Mouse (Mus musculus): ENCODE results near the gene Tnip2.

Tnip2 gene

DNA sequence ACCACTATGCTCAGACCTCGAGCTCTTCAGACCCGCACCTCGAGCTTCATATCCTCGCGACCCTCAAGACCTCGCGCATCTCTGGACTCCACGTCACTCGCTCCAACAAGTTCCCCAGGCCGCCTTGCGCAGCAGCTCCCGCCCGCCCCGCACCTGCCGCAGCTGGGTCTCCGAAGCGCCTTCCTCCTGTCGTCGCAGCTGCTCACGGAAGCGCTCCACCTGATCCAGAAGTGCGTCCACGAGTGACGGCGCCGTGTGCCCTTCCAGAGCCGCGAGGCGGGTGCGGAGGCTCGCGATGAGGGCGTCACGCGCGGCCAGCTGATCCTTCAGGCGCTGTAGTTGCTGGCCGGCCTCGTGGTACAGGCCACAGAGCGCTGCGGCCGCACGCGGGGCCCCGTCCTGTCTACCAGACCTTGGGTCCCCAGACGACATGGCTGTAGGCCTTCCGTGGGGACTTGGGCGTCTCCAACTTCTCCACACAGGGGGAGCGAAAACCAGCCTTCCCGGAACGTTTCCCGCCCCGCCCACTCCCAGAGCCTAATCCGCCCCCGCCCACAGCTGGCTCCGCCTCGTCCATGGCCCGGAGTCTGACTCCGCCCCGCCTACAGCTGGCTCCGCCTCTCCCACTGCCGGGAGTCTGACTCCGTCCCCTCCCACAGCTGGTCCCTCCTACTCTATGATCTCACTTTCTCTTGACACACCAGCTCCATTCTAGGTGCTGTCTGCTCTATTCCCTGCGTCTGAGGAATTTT lies at the start of gene Tnip2:
TSS of gene Tnip2 (minus strand) at position 526 of the 752 bp plus-strand sequence.
- DNase-seq: peak; percentile 68

DNA sequence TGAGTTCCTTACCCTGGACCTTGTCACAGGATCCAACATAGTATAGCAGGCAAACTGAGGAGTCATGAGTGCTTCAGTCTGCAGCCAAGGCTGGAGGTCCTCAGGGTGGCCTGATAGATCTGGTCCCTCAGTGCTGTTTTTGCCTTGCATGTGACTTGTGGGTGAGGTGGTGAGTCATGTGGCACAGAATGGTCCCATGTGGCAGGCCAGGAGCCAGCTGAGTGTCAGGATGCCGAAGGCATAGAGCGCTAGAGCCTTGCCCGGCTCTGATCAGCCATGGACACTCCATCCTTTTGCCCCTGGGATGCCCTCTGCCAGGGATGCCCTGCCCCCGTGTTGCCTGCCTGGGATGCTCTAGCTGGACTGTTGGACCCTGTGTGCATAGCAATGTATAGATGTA lies 38.0 kb upstream of the Tnip2 start:
- DNase-seq: no peak

DNA sequence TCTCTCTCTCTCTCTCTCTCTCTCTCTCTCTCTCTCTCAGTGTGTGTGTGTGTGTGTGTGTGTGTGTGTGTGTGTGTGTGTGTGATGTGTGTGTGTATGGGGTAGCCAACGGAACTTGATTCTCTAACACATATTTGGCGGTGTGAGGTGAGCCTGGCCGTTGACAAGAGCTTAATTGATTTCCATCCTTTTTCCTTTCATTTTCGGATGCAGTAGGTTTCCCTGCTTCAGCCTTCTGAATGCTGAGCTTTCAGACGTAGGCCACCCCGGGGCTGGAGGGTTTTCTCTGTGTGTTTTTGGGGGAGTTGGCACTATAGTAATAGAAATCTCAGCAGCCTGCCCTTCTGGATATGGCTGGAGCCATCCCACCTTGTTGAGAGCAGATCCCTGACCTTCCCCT lies 36.5 kb upstream of the Tnip2 start:
- DNase-seq: no peak

DNA sequence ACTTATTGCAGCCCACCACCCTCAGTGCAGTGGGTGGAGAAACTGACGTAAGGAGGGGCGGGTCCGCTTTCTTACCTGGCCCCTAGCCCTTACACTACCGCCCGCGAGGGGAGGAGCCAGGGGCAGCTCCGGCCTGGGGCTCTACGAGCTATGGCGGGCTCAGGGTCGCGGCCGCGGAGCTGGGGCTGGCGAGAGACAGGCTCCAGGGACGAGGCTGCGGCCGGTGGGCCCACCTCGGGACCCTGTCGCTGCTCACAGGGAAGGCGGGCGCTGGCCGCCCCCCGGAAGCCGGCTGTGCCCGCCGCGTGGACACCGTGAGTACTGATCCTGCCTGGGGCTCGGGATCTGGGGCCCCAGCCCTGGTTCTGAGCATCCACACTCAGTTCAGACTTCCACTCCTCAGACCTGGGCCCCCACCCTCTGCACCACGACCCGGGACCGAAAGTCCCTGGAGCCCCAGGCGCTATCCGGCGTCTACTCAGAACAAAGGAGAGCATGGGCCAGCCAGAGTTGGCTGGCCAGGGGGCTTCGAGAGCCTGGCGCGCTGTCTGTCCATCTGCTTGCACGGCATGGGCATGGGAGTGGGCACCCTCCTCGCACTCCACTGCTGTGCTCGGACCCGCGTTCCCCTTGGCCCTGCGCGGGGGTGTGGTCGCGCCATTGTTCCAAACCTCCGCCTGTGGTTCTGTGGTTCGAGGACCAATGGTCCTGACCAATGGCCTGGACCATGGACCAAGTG lies 35.9 kb upstream of the Tnip2 start:
- DNase-seq: no peak

DNA sequence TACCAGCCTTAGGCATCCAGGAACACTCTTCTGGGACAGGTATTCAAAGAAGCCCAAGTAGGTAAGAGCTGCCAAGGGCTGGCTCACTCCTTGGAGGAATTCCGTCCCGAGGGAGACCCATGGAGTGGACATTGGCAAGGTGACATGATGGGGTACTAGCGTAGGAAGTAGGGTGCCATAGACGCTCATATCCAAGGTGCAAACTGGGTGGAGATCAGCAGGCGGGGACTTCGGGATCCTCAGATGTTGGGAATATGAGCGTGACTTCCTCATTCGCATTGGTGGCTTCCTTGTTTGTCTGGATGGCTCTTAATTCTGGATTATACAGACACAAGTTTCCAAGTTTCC lies 35.3 kb upstream of the Tnip2 start:
- DNase-seq: no peak

DNA sequence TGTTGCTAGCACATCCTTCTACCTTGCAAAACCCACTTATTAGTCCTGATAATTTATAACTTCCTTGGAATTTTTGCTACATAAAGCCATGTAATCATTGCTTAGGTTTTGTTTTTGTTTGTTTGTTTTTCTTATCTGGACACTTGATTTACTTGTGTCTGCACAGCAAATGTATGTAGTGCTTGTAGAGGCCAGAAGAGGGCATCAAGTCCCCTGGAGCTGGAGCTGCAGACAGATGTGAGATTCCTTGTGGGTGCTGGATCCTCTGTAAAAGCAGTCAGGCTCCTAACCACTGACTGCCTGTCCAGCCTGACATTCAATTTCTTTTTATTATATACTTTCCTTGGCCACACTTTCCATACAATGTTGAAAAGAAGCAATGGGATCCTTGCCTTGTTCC lies 33.6 kb upstream of the Tnip2 start:
- no peak for DNase-seq

DNA sequence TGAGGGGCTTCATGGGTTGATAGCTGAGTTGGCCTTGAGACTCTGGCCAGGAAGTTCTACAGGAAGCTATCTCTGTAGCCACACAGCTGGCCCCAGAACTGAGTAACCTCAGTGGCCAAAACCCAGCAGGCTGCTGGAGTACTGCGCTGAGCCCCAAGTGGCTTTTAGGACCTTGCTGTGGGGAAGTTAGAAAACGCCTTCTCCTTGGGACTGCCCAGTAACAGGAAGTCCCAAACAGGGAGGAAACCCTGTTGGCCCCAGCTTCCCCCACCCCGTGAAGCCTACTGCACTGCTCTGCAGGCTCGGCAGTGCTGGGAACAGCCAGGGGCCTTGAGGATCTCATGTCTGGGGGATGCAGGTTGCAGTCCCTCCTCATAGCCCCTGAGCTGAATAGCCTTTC lies 29.3 kb upstream of the Tnip2 start:
- no peak for DNase-seq

DNA sequence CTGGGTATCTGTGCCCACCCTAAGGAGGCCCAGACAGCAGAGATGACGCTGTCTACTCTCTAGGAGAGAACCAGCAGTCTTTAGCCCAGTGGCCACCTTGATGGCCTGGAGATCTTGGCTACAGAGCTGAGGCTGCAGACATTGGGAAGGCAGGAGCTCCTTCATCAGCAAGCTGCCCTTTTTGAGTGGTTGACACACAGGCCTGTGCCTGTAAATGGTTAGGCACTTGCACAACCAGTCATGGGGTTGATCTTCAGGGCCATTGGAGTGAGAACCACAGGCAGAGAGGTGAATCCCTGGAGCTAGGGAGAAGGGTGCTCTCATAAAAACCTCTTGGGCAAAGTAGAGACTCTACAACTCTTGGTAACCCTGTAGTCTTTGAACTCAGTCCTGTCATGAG lies 28.4 kb upstream of the Tnip2 start:
- DNase-seq: no peak

DNA sequence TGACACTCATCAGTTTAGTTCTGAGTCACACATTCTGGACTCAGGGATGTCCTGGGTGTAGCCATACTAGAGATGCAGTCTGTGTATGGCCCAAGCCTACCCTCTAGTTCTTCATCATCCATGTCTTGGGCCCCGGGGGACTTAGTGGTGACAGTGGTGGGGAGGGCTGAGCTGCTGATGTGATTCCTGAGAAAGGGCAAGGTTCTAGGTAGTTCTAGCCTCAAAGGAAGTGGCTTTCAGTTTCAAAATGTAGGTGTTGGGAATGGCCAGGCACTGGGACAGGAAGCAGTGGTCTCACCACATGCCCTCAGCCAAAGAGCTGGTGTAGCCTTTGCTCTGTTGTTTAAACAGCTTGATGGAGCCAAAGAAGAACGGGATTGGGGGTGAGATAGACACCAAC lies 25.3 kb upstream of the Tnip2 start:
- no peak for DNase-seq

DNA sequence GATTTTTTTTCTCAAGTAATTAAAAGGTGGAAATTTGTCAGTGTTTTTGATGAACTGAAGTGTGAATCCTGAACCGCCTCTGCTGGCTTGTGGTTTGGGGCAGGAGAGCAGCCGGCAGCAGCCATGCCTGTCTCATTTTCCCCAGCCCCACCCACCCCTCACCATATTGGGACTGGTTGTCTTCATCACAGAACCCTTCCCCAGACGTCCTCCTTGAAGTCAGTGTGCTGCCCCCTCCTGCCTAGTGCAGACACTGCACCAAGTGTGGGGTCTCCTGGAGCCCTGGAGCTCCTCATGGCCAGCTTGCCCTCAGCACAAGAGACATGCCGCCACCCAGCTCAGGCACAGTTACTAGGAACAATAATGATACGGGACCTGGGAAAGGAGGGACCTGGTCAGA lies 24.7 kb upstream of the Tnip2 start:
- DNase-seq: no peak

DNA sequence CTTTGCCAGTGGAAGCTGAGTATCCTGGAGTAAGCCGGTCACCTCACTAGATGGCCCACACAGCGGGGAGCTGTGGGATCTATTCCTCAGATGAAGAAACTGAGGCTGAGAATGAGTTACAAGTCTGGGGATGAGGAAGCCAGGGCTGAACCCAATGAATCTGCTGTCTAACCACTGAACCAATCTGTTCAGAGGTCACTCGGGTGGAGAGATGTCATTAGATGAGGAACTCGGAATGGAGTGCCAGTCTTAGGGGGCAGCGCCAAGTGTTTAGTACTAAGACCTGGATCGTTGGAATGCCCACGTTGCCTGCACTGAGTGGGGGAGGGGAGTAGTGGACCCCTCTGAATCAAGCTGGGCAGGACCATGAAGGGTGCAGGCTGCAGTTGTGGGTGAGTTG lies 24.3 kb upstream of the Tnip2 start:
- DNase-seq: no peak

DNA sequence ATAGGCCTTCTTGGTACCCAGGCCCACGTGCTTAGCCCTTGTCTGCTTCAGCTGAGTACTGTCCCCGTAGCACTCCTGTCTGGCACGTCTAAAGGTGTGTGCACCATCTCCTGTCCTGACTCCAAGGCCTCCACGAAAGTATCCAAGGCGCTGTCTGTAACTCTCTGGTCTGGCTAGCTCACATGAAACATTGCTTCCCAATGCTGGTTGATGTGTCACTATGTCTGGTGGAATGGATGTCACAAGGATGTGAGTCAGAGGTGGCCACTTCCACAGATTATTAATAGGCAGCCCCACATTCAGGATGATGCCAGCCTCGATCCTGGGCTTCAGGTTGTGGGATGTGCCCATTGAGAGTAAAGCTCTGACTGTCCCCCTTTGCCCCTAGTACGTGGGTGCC lies 22.0 kb upstream of the Tnip2 start:
- no peak for DNase-seq

DNA sequence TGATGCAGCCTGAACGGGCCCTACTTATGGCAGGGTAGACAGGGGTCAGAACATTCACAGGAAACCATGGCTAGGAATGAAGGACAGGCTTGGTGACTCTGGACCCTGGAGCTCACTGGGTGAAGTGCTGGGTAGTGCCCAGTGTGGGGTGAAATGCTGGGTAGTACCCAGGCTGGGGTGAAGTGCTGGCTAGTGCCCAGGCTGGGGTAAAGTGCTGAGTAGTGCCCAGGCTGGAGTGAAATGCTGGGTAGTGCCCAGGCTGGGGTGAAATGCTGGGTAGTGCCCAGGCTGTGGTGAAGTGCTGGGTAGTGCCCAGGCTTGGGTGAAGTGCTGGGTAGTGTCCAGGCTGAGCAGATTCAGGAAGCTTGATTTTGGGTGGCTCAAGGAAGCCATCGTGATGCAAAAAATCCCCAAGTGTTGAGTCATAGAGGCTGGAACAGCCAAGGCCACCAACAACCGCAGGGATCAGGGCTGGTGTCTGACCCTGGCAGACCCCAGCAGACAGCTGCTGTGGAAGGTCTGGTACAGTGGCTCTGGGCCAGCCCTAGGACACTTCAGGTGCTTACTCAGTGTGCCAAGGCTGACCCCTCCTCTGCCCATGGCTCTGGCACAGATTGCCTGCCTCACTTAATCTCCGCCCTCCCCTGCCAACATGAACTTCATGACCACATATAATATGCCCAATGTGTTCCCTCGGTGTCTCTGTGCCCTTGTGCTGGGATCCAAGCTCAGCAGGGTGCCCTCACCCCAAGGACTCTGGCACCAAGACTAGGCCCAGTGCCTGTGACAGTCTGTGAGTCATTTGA lies 21.2 kb upstream of the Tnip2 start:
- no peak for DNase-seq

DNA sequence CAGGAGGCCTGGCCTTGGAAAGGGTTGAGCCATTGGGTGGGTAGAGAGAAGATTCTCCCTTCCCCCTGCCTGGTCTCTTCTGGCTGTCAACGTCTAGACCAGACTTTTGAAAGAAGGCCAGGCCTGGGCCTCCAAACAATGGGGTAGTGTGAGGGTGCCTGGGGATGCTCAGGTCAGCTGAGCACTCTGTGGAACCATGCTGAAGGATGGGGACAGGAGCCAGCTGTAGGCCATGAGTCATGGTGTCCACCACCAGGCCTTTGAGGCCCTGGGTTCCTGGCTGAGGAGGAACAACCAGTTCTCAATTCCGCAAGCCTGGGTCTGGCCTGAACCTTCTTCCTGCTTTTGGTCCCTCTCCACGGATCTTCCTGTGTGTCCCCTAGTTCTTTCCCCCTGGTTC lies 20.0 kb upstream of the Tnip2 start:
- peak; percentile 31 for DNase-seq

DNA sequence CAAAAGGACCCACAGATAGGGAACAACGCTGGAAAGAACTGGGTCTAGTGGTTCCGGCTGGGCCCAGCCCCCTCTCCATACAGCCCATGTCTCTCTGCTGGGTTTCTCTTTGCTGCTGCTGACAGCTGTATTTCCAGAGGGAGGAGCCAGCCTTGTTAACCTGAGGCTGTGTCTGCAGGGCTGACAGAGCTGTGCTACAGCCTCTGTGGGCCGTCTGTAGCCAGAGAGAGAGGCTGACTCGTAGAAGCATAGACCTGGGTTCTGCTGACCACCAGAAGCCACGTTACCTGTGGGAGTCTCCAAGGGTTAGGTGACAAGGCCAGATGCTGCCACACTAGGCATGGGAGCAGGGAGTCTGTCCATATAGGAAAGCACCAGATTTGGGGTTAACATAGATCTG lies 19.3 kb upstream of the Tnip2 start:
- no peak for DNase-seq

DNA sequence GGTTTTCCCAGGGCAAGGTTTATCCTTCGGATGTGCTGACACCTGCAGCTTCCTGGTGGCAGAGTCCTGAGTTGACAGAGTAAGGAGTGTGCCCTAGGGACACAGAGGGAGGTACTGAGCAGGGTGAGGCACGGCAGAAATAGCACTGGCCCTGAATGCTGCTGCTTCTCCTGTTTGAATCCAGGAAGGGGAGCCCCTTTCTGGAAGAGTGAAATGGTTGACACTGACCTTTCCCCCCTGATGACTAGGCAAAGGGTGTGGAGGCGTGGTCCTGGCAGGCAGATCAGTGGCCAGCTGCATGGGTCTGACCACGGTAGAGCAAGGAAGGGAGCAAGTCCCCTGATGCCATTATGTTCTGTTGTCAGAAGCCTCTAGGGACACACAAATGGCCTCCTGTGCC lies 16.9 kb upstream of the Tnip2 start:
- no peak for DNase-seq

DNA sequence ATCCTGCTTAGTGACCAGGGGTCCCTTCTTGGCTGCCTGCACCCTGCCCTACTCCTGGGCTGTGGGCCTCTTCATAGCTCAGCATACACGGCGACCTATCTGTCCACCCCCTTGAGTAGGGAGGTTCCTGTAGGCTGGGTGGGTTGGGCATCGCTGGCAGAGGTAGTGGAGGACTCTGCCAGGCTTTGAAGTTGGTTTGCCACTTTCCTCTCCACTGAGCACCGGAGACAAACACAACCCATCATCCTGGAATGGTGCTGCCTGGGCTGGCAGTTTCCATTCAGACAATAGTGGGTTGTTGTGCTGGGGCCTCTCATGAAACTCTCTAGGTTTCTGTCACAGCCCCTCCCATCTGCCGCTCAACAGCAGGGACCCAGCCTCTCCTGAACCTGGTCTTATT lies 16.3 kb upstream of the Tnip2 start:
- DNase-seq: no peak

DNA sequence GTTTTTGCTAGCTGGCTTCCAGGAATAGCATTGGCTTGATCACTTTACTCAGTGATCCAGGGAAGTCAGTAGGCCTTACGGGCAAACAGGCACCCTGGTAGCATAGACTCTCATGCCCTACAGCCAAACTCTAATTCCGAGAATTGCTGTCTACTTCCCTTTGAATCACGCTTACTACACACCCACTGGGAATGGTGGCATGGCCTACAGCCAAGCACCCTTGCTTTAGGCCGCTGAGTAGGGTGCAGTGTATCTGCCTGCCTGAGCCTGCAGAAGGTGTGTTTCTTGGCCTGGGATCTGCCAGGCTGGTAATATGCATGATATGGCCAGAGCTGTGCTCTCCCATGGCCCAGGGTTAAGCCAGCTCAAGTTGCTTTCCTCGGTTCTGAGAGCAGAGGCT lies 14.9 kb upstream of the Tnip2 start:
- no peak for DNase-seq

DNA sequence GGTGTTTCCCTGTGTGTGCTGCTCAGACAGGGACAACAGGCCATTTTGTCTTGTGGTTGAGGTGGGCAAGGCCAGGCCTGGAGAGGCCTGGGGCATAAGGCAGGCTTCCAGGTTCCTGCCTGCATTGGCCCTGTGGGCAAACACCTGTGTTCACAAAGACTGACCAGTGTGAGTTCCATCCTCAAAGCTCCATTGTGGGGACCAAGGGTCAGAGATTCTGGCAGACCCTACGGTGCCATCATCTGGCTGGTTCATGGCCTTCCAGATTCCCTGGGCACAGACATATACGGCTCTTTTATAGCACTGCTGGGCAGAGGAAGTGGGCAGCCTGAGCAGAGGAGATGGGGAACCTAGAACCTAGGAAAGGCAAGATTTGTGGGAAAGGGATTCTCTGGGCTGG lies 13.6 kb upstream of the Tnip2 start:
- no peak for DNase-seq

DNA sequence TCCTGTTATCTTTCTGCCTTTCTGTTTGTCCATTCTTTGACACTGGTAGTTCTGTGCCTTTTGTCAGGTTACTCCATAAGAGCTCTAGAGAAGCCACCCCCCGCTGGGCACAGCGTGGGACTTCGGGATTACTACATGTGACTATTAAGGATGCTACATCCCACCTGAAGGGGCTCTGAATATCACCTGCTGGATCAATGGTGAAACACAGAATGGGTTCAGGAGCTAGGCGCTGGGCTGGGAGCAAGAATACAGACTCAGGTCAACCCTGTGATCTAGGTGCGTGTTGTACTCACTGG lies 12.6 kb upstream of the Tnip2 start:
- DNase-seq: no peak

DNA sequence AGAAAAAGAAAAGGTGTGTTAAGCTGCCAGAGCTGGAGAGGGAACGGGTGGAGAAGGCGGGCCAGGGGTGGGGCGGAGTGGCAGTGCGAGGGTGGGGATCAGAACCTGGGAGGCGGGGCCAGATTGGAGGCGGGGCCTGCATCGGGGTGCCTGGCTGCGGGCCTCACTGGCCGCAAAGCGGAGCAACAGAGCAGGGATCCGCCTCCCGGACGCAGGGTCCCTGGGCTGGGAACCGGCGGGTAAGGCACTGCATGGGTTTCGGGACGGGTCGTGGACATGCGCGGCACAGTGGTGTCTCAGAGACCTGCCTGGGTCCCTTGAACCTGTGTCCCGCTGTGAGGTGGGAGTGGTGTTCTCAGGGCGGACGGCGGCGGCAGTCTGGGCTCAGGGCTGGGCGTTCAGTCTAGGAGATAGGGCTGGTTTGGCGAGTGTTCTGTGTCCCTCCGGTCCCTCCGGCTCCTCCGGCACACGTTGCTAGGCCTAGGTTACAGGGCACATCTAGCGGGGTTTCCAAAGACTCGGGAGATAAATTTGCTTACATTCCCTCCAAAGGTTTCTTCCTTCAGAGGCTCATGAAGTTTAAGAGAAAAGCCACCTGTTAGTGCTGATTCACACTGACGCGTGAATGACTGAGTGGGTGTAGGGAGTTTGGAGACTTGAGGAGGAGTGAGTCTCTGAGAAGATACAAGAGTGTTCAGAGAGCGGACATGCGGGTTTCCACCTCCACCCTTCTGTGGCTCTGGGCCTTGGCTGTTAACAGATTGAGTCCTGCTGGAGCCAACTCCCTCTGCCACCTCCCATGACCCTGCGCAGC lies 12.1 kb upstream of the Tnip2 start, which contains the start of gene Sh3bp2:
TSS of gene Sh3bp2 (plus strand) at position 176 of the 814 bp plus-strand sequence.
- DNase-seq: peak; percentile 79

DNA sequence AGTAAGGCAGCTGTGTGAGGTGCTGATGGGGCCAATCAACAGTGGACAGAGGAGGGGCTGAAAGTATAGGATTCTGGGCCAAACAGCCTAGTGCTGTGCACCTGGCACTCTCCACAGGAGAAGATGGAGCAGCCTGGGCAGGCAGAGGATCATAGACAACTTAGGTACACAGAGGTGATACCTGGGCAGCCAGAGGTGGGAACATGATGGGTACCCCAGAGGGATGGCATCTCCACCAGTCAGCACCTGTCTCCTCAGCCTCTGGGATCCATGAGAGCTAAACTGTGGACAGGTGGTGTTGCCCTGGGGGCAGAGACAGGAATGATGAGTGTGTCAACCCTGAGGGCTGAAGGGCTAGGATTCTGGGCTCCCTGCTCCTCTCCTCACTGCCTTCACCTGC lies 10.7 kb upstream of the Tnip2 start:
- no peak for DNase-seq

DNA sequence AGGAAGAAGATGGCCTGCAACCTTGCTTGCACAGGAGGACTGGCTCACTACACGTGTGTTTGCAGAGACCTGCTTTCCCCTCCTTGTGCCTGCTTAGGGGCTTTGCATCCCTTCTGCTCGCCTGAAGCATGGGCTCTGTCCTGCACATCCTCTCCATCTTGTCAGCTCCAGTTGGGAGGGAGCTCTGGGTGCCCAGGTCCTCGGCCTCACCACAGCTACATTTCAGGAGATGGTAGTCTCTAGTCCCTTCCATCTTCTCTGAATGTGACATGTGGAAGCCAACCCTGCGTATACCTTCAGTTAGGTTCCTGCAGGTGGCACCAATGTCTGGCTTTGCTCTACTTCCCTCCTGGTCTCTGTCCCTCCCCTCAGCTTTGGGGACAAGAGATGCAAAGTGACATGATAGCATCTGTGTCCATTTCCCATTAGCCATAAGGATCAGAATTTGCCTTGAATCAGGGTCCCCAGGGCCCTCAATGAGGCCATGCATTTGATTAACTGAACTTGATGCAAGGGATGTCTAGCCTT lies 10.2 kb upstream of the Tnip2 start:
- DNase-seq: no peak
